Mouse (Mus musculus) C2C12 (cell line): ENCODE measurements around the gene Gm28048.

Experiments used
- CEBPB ChIP-seq: IDR thresholded peaks from one replicate; pipeline ENCODE4 v1.6.1; 2011; ENCODE audit warnings: low read depth, mild to moderate bottlenecking, control low read depth, moderate library complexity
- CTCF ChIP-seq: IDR thresholded peaks from one replicate; pipeline ENCODE4 v1.5.1; 2011; ENCODE audit not compliant: control insufficient read depth, insufficient read depth, insufficient read length
- MYOD1 ChIP-seq: IDR thresholded peaks from one replicate; pipeline ENCODE4 v1.6.1; 2011; ENCODE audit warnings: low read depth; ENCODE audit not compliant: control insufficient read depth, insufficient read length
- USF1 ChIP-seq: IDR thresholded peaks from one replicate; pipeline ENCODE4 v1.6.1; 2011; ENCODE audit warnings: low read depth, mild to moderate bottlenecking, control low read depth, moderate library complexity

GRCm38 (mm10) chr11:22982846-22983245 is 956 bp upstream of the Gm28048 start:
- TF ChIP-seq CTCF (no peak), CEBPB (no peak), USF1 (no peak), MYOD1 (no peak)
